11 mouse cellular contexts compared by ENCODE assay signal in genomic region chr4:139852219-139853035, GRCm38 (mm10). TPM values are rescaled to one million over a fixed set of nuclear protein-coding genes. Genes with fewer than 3 reads are reported as not detected.
A peak's percentile ranks its signal among the peaks of the same experiment; 100 is the strongest.
DNase-seq lines count a peak whose midpoint lies in the region; ATAC-seq and TF ChIP-seq lines count a peak whose summit lies in the region.
"Had no signal": no experiment of that assay in that cellular context is flagged by ENCODE, and none has a peak within 500 bp of the region (broad histone marks: within the 10 kb centered on the region; RNA-seq: fewer than 3 reads in every experiment).

No protein-coding gene starts in this region.

- no peak for DNase-seq in heart, postnatal 36 days
- DNase-seq in CH12.LX (ENCODE audit: extremely low read depth), result no peak
- peak; percentile 47 for DNase-seq in embryonic facial prominence, embryonic 10.5 days (ENCODE audit: low spot score)
- no peak for DNase-seq in cerebellum, postnatal 36 days
- no peak for DNase-seq in right cerebral cortex, adult 18-20 months
- DNase-seq: kidney, adult 11 months; lung, adult 18-20 months had no signal

- no peaks in the 10 kb centered on the region for H3K79me2 ChIP-seq in CH12.LX (replicated peaks; ENCODE audit: control insufficient read depth, extremely low read depth, insufficient read depth, poor library complexity, severe bottlenecking)

- intact Hi-C loops in heart, postnatal 36 days (cut with DNase I), result loop anchor here (10.0 kb wide), 1 partner anchor 388 kb away; no protein-coding TSS in a partner anchor

- in situ Hi-C loops in CH12.LX (cut with MboI; ENCODE audit: low pct_ligation_motif_present, low pct_unique_long_range_greater_than_20kb, low sequenced_read_pairs), result loop anchor here (10.0 kb wide), 1 partner anchor 168 kb away; no protein-coding TSS in a partner anchor

- dilution Hi-C loops in CH12.LX (cut with MboI; ENCODE audit: extremely low pct_ligation_motif_present, extremely low pct_unique_long_range_greater_than_20kb, low sequenced_read_pairs), result no loop called here

- no peak overlapping the region for H3K9ac ChIP-seq in heart, embryonic 12.5 days
- no peak overlapping the region for H3K9ac ChIP-seq in CH12.LX (ENCODE audit: insufficient read depth, low read depth)
- no peak overlapping the region for H3K9ac ChIP-seq in midbrain, embryonic 15.5 days

- H3K9me3 ChIP-seq in heart, embryonic 12.5 days (replicated peaks), result no peaks in the 10 kb centered on the region
- H3K9me3 ChIP-seq in CH12.LX (replicated peaks; ENCODE audit: low read length), result no peaks in the 10 kb centered on the region
- H3K9me3 ChIP-seq in embryonic facial prominence, embryonic 10.5 days, result no peaks in the 10 kb centered on the region
- no peaks in the 10 kb centered on the region for H3K9me3 ChIP-seq in midbrain, embryonic 15.5 days

- WGBS in heart, embryonic 12.5 days, result 3% methylated on average over 25 of the region's 25 CpGs
- 3% methylated on average over 25 of the region's 25 CpGs for WGBS in embryonic facial prominence, embryonic 10.5 days
- 2% methylated on average over 25 of the region's 25 CpGs for WGBS in midbrain, embryonic 15.5 days

- TF ChIP-seq RAD21 in CH12.LX (IDR thresholded peaks at IDR 0.05; ENCODE audit: low read depth, low read length), result peak; percentile 35

- H3K4me3 ChIP-seq in heart, embryonic 12.5 days, result no peak overlapping the region
- no peak overlapping the region for H3K4me3 ChIP-seq in CH12.LX (replicated peaks in 1 of 3; ENCODE audit: low read depth in 2 of 3, low read length in 2 of 3, poor library complexity in 1 of 3)
- peak overlapping the region; percentile 31; the same call in 1 of the 2 replicates for H3K4me3 ChIP-seq in embryonic facial prominence, embryonic 10.5 days
- no peak overlapping the region for H3K4me3 ChIP-seq in midbrain, embryonic 15.5 days

- peak overlapping the region; percentile 22; the same call in 1 of the 2 replicates for H3K4me2 ChIP-seq in heart, embryonic 12.5 days
- H3K4me2 ChIP-seq in CH12.LX (ENCODE audit: insufficient read depth, low read depth, poor library complexity, severe bottlenecking), result no peak overlapping the region
- H3K4me2 ChIP-seq in midbrain, embryonic 15.5 days, result peak overlapping the region; percentile 28

- no peak for TF ChIP-seq POLR2A in CH12.LX (IDR thresholded peaks at IDR 0.05; ENCODE audit: low read depth, low read length)

- peak in 1 of 2 experiments; percentile 45; a peak in 2 of 4 replicates for TF ChIP-seq CTCF in CH12.LX (conservative IDR thresholded peaks at IDR 0.05 in 1 of 2, IDR thresholded peaks at IDR 0.05 in 1 of 2; ENCODE audit: low read depth in 2 of 2, low read length in 2 of 2)

- no peak overlapping the region for H3K27ac ChIP-seq in heart, embryonic 12.5 days (ENCODE audit: poor library complexity, severe bottlenecking)
- H3K27ac ChIP-seq in CH12.LX (ENCODE audit: insufficient read depth, low read depth), result no peak overlapping the region
- no peak overlapping the region for H3K27ac ChIP-seq in embryonic facial prominence, embryonic 10.5 days (replicated peaks)
- no peak overlapping the region for H3K27ac ChIP-seq in midbrain, embryonic 15.5 days

- H3K27me3 ChIP-seq in heart, embryonic 12.5 days (replicated peaks), result peaks cover 98% of the 10 kb centered on the region
- H3K27me3 ChIP-seq in CH12.LX (replicated peaks), result peaks cover 60% of the 10 kb centered on the region
- peaks cover 98% of the 10 kb centered on the region for H3K27me3 ChIP-seq in embryonic facial prominence, embryonic 10.5 days (replicated peaks; ENCODE audit: low read depth, poor library complexity, severe bottlenecking)
- peaks cover 60% of the 10 kb centered on the region for H3K27me3 ChIP-seq in midbrain, embryonic 15.5 days (replicated peaks)

- no peaks in the 10 kb centered on the region for H3K36me3 ChIP-seq in heart, embryonic 12.5 days
- no peaks in the 10 kb centered on the region for H3K36me3 ChIP-seq in CH12.LX (replicated peaks in 1 of 2; ENCODE audit: control insufficient read depth in 1 of 2, insufficient read depth in 1 of 2, low read length in 1 of 2)
- no peaks in the 10 kb centered on the region for H3K36me3 ChIP-seq in embryonic facial prominence, embryonic 10.5 days (replicated peaks)
- no peaks in the 10 kb centered on the region for H3K36me3 ChIP-seq in midbrain, embryonic 15.5 days (replicated peaks)
- H3K36me3 ChIP-seq: G1E had no signal

- ATAC-seq in heart, embryonic 12.5 days (ENCODE audit: insufficient number of reproducible peaks, low FRiP score), result no peak
- no peak for ATAC-seq in midbrain, embryonic 15.5 days (replicated peaks)
- no peak for ATAC-seq in megakaryocyte, adult 5-6 weeks (ENCODE audit: poor library complexity, severe bottlenecking)

- H3K4me1 ChIP-seq in heart, embryonic 12.5 days (replicated peaks), result peaks cover 14% of the 10 kb centered on the region
- no peaks in the 10 kb centered on the region for H3K4me1 ChIP-seq in CH12.LX (ENCODE audit: control insufficient read depth in 1 of 2, insufficient read depth in 2 of 2)
- H3K4me1 ChIP-seq in embryonic facial prominence, embryonic 10.5 days, result peaks cover 15% of the 10 kb centered on the region
- peaks cover 9% of the 10 kb centered on the region for H3K4me1 ChIP-seq in midbrain, embryonic 15.5 days

- TF ChIP-seq EP300 in CH12.LX (IDR thresholded peaks at IDR 0.05; ENCODE audit: low read length), result no peak

TF ChIP-seq in CH12.LX, 34 proteins besides CTCF, POLR2A, EP300 and RAD21:
- TF ChIP-seq ZNF384 (IDR thresholded peaks at IDR 0.05; ENCODE audit: low read depth, low read length) (no peak), ZKSCAN1 (IDR thresholded peaks at IDR 0.05; ENCODE audit: borderline replicate concordance, low read depth, low read length) (no peak), TBP (conservative IDR thresholded peaks at IDR 0.05; ENCODE audit: low read depth, low read length) (no peak), MAX (IDR thresholded peaks at IDR 0.05; ENCODE audit: low read length) (no peak), NRF1 (IDR thresholded peaks at IDR 0.05; ENCODE audit: low read depth, low read length) (no peak), ELF1 (IDR thresholded peaks at IDR 0.05; ENCODE audit: low read depth, low read length) (no peak), SMC3 (IDR thresholded peaks at IDR 0.05; ENCODE audit: low read depth, low read length) (peak; percentile 39)

RNA-seq across cellular contexts. Expression of gene Pax7, which starts 19.1 kb away (rescaled TPM):
- polyA plus RNA-seq in heart, embryonic 12.5 days (2016; fragmentation: Nextera tagmentation; extraction: Ambion mirVana), result 0.04 and 0.06 TPM in 2 replicates
- not detected for total RNA-seq in heart, postnatal 36 days (2021)
- not detected in 2 replicates for total RNA-seq in CH12.LX (2012; rRNA removed)
- not detected in 2 replicates for total RNA-seq in CH12.LX (2014; rRNA removed)
- not detected in 2 replicates for polyA plus RNA-seq in CH12.LX (2012; ENCODE audit: insufficient read length, low read depth)
- polyA plus RNA-seq in embryonic facial prominence, embryonic 10.5 days (2016; fragmentation: Nextera tagmentation; extraction: Ambion mirVana), result 1.5 and 2.6 TPM in 2 replicates
- polyA plus RNA-seq in midbrain, embryonic 15.5 days (2015; fragmentation: Nextera tagmentation; extraction: Ambion mirVana), result 3.5 and 3.8 TPM in 2 replicates
- not detected in 2 replicates for total RNA-seq in megakaryocyte, adult 5-6 weeks (2015)
- not detected in 2 replicates for total RNA-seq in megakaryocyte, adult 5-6 weeks (2017)
- polyA plus RNA-seq: G1E had no signal
